Mouse (Mus musculus): ENCODE data around the gene Gm36210.

DNA sequence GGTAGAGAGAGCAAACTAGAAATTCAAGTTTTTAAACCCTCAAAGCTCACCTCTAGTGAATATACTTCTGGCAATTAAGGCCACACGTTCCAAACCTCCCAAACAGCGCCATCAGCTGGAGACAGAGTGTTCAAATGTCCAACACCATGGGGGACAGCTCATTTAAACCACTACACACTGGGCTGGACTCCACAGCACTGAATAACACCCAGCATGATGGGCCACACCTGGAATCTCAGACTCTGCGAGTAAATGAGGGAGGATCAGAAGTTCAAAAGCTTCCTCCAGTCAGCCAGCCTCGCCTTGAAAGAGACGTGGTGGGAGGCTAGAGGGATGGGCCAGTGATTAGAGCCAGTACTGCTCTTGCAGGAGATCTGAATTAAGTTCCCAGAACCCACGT, 36.2 kb downstream of the Gm36210 start, which contains the start of gene Isoc2b:
- no peak for TF ChIP-seq POLR2A (IDR thresholded peaks at IDR 0.05; ENCODE audit: insufficient read depth, low read depth, low read length)
- TF ChIP-seq CTCF (IDR thresholded peaks at IDR 0.05; ENCODE audit: insufficient read depth, low read depth, low read length) = no peak
